Mouse (Mus musculus) cerebellum, postnatal 10 days (tissue): ENCODE measurements at regions not wholly inside any gene's neighbourhood (a gene's known extent, or its start where the extent isn't known, plus 50 kb on each side); places are given as distances from the start of the nearest gene placed in this dataset.

Source experiments
- DNase-seq, 2 experiments: peaks; one replicate each; pipeline ENCODE4 v3.0.0; 2021; ENCODE audit warnings: mixed read lengths in 2 of 2

- DNase-seq, result peak; percentile 33 to 54
These were observed 469.2 kb upstream of the Syt1 start for GRCm38 (mm10) chr10:109479941-109480340.

DNA sequence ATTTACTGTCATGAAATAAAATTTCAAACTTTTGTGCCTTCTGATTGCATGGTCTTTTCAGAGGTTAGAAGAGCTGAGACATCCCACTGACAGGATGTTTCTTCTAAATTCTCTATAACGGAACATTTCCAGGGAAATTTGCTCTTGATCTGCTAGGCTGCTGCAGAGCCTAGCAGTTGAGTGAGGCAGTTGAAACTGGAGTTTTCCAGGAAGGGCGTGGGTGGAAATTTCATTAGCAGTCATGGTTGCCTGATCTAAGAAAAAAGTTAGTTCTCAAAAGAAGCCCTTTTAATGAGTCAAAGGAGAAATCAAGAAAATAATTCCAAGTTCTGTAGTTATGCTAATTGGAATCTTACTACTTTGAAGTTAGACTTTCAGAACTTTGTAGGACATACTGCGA, 455.7 kb upstream of the Syt1 start:
- no peak for DNase-seq

- peak; percentile 9 to 11 for DNase-seq
These were observed 420.3 kb upstream of the Syt1 start for GRCm38 (mm10) chr10:109431112-109431511.

DNA sequence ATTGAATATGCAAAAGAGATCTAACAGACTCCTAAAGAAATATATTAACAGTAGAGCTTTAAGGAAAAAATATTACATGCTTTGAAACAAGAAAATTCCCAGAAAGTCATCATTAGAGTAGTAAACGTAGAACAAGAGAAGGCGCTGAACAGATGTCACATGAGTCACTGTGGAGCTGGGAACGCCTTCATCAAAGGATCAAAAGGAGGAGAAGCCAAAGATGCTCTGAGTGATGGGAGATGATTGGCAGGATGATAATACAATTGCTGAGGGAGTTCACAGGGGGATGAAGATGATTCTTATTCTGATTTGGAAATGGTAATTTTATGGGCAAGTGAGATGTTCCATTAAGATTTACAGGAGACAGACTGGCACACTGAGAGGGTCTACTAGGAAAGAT, 417.1 kb upstream of the Syt1 start:
- DNase-seq, result no peak

DNA sequence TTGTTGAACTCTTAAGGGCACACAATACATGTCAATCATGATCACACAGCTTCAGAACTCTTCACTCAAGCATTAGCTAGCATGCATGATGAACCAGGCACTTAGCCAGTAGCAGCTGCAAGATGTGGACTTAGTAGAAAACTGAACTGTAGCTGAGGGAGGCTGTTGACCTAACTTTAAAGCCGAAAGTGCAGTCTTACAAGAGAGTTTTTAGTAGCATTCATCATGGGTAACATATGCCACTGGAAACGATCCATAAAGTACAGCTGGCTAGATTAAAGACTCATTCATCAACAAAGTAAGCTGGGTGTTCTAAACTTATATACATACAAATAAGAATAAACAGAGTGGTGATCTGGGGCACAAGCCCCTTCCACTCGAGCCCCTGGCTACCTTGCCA, 396.2 kb upstream of the Syt1 start:
- DNase-seq, result no peak

DNA sequence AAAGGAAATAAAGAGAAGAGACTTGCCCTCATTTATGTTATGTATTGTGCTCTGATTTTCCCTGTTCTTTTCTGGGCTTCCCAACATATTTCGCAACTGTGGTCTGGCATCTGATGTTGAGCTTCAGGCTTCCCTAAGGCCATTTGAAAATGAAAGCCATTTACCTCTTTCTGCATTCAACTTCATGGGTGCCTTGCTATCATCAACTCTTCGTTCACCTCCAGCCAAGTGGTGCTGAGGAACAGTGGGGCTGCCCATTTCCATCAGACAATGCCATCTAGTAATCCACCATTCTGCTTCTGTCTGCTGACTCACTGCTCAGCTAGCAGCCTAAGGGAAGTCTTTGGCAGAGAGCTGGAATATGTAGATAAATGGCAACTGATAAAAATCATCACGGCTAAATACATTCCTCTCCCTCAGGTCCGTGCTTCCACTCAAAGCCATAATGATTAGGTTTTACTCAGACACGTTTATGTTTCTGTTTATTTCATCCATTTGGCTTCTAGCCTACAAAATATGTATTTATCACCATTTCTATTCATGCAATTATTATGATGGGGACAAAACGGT, 394.4 kb upstream of the Syt1 start:
- no peak for DNase-seq

GRCm38 (mm10) chr10:109383758-109384157, 373.0 kb upstream of the Syt1 start:
- DNase-seq, result peak; percentile 87 to 91

- no peak for DNase-seq
These were observed 368.1 kb upstream of the Syt1 start for GRCm38 (mm10) chr10:109378846-109379245.

DNA sequence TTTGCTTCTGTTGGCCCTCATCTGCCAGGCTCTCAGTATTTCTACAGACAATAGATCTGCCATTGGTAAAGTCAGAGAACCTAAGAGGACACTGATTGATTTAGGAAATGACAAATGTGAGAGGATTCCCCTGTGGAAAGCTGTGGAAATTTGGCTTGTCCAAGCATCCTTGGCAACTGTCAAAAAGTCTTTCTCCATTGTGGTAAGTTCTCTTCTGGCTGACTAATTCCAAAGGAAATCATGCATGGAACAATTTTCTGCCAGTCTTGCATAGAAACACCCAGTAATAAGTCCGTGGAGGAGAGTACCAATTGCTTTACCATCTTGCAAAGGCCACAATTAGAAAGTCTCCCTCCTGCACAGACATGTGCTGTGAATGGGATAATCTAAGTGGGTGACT, 349.4 kb upstream of the Syt1 start:
- peak; percentile 7 to 34 for DNase-seq

DNA sequence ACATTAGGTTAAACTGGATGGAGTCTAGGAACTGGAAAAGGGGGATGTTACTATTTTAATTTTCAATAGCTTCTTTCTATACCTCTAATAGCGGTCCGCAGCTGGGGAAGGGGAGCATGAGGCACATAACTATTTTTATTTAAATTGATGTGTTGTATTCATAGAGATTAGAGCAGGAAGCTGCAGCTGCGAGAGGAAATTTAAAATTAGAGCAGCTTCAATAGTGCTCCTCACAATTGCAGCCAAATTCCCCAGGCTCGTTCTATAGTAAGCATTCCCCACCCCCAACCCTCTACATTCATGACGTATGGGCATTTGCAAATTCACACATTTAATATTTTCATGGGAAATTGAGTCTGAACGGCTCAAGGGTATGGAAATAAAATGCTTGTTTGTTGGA, 348.0 kb upstream of the Syt1 start:
- DNase-seq, result no peak

- no peak for DNase-seq
These were observed 322.1 kb upstream of the Syt1 start for GRCm38 (mm10) chr10:109332846-109333386.

DNA sequence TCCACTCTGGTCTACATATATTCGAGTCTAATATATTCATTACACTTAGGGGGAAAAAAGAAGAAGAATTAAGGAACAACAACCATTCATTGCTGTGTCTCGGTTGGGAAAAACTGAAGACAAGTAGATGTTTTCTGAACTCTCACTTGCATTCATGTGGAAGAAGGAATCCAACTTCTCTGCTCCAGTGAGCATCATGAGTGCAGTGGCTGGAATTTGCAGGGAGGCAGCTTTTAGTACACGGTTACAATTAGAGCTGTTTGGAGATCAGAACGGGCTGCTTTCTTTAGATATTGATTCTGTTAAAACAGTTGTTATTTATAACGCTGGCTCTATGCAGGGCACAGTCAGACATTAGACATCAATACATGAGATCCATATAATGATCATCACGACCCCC, 298.5 kb upstream of the Syt1 start:
- peak in 1 of 2 experiments; percentile 7 for DNase-seq

- DNase-seq, result no peak
These were observed 289.4 kb upstream of the Syt1 start for GRCm38 (mm10) chr10:109300199-109300598.

- DNase-seq, result peak; percentile 4 to 20
These were observed 289.0 kb upstream of the Syt1 start for GRCm38 (mm10) chr10:109299785-109300184.

DNA sequence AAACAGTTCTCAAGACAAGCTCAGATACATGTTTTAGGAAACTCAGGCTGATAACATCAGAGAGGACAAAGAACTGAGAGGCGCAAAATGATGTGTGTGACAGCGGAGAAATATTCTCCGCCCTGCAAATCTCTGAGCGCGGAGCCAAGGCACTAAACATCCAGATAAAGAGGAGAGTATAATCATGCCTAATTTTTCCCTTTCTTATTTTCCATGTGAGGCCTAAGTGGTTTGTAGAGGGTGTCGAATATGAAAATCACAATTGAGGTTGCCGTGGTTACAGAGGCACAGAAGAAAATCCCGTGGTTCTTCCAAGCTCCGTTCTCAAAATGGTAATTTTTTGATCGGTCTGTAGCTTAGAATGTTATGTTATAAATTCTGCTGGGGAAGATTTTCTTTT, 272.6 kb upstream of the Syt1 start:
- DNase-seq, result no peak

GRCm38 (mm10) chr10:109249781-109250180, 239.0 kb upstream of the Syt1 start:
- no peak for DNase-seq

- peak; percentile 99 for DNase-seq
These were observed 235.5 kb upstream of the Syt1 start for GRCm38 (mm10) chr10:109246328-109246727.

DNA sequence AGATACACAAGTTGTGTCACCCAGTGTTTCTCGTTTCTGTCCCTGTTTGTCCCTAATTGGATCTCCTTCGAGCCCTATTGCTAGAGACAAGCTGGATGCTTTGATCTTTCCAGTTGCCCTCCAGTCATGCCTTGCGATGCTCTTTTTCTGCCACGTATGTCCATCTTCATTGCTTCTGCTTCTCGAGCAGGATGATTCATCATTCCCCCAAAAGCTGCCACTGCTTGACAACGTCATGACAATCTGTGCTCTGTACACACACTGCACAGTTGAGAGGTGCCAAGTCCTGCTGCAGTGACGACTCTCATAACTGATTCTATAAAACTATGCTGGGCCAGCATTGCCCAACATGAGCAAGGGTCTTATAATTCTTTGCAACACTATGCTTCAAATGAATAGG, 226.2 kb upstream of the Syt1 start:
- DNase-seq, result peak in 1 of 2 experiments; percentile 12

DNA sequence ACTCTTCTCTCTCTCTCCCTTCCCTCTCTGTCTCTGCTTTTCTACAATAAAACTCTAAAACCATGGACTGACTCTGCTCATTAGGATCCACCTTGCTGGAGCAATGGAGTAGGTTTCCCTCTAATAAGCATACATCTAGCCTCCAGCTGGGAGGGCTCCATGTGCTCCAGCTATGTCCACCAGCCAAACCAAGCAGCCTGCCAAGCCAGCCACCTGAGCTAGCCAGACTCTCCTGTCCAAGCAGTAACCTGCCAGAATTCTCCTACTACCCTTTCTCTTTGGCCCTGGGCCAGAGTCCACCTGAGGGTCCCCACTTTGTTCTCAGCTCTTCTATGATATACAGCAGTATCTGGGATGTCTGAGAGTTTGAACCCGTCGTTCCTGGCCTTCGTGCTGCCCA, 216.2 kb upstream of the Syt1 start:
- DNase-seq, result peak; percentile 66 to 79

GRCm38 (mm10) chr10:109188761-109189503, 178.2 kb upstream of the Syt1 start:
- peak; percentile 65 to 66 for DNase-seq

- peak; percentile 43 to 48 for DNase-seq
These were observed 177.5 kb upstream of the Syt1 start for GRCm38 (mm10) chr10:109188252-109188651.

DNA sequence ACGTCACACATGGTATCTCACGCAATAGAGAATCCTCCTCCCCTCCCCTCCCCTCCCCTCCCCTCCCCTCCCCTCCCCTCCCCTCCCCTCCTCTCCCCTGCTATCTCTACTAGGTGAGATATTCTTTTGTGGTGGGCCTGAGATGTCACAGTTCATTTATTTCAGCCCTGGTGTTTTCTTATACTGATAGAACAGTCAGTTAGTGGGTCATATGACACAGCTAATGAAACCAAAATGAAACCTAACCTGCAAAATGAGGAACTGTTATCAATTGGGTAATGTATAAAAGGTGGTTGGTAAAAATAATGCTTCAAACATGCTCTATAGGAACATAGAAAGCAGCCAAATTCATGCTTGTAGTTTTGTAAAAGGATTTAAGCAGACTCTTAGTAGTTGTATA, 174.5 kb upstream of the Syt1 start:
- DNase-seq, result no peak

DNA sequence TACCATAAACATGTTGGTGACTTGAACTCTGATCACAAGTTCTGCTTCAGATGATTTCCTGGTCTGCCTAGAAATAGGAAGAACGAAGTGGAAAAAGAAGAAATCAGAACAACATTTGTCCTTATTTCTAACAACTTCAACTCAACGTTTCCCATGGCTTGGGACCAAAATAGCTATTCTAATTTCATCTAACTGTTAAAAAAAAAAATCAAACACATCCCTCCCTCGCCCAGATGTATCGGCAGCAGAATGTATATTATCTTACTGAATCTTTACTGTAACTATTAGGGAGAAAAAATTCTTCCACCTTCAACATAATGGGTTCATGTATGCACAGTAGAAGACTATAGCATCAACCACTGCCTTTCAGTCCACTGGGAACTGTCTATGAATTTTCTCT, 169.7 kb upstream of the Syt1 start:
- no peak for DNase-seq

DNA sequence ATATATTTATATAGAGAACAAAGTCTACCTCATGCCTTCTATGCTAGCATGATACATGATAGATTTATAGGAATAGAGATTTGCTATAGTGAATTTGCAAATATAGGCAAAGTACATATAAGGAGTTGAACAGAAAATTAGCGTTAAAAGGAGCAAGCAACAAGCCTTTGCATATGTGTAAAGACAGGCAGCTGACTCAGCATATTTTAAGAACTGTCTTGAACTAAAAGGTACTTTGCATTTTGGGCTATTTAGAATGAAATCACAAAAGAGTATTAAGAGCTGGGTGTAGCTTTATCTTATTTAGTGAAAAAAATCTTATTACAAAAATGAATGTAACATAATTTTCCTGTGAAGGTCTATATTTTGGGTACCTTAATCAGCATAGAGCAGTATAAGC, 149.9 kb upstream of the Syt1 start:
- DNase-seq, result no peak

DNA sequence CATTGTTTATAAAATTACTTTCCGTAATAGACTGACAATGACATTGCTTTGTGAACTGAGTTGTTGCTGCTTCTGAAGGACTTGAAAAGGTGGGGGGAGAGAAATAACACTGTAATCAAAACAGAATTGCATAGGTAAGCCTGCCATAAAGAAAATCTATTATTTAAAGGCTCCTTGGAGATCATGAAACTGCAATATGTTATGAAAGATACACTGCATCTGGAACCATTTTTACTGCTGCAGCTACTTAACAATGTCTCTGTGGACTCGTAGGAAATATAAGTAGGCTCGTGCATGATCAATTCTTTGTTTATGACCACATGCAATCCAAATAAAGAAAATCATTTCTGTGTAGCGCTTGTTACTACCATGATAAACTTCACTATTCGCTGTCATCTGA, 145.0 kb upstream of the Syt1 start:
- DNase-seq, result no peak
